Mouse (Mus musculus): Measurements from ENCODE around the gene Tomt. TPM values are rescaled to one million over a fixed set of nuclear protein-coding genes. Genes with fewer than 3 reads are reported as not detected.
"Not testable (repeated sequence)": the region's sequence is repeated elsewhere in the genome, so short reads cannot be mapped to it uniquely, and the experiment has no call there.

Tomt gene
- polyA plus RNA-seq (2016; fragmentation: Nextera tagmentation; extraction: Ambion mirVana) = 0.48 and 0.81 TPM in 2 replicates

DNA sequence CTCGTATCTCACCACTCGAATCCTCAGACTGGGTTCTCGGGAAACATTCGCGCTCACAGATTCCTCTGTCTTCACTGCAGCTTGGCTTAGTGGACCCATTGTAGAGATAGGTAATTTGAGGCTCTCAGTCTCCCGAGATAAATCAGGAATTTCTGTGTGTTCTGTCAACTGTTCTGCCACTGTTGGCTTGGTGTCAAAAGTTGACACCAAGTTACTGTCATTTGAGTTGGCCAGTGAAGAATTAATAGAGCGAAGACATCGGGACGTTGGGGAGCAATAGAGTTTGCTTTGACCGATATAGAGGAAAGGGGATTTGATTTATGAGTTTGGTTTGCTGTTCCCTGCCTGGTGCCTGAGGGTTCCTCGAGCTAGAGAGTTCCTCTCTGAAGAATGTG, at the start of gene Tomt:
Gene Tomt (minus strand): TSS at position 73 of the 395 bp plus-strand sequence.
- H3K4me1 ChIP-seq = peaks cover 23% of the 10 kb centered on the region
- WGBS = 18% methylated on average over 11 of the region's 11 CpGs
- H3K27ac ChIP-seq = peak within 1 kb of the TSS; percentile 96
- peak within 1 kb of the TSS; percentile 69 for H3K4me2 ChIP-seq (replicated peaks)
- H3K9me3 ChIP-seq (replicated peaks) = 0 out of 2 replicates have a peak, but pooled peaks cover 4% of the 10 kb centered on the region
- H3K36me3 ChIP-seq = peaks cover 27% of the 10 kb centered on the region
- no peak for ATAC-seq (ENCODE audit: low FRiP score)
- peak within 1 kb of the TSS; percentile 71 for H3K4me3 ChIP-seq
- peak within 1 kb of the TSS; percentile 80 for H3K9ac ChIP-seq
- H3K27me3 ChIP-seq = no peaks in the 10 kb centered on the region

DNA sequence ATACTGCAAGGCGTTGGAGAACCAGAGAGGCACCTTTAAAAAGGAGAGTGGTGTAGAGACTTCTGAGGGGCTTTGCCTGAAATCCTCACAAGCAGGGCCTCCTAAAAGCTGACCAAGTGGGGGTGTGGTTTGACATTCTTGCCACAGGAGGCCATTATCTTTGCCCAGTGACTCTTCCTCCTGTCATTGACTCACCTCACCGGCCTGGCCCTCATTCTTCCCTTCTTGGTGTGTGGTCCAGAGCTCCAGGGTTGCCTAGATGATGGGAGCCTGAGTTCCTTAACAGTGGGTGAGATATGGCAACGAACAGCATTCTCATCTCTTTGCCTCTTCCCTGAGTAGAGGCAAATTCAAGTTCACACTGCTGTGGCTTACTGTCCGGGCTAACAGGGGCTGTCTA, 49.7 kb upstream of the Tomt start:
- H3K4me2 ChIP-seq (replicated peaks) = no peak overlapping the region
- H3K9me3 ChIP-seq (replicated peaks) = no peaks in the 10 kb centered on the region
- H3K36me3 ChIP-seq = no peaks in the 10 kb centered on the region
- H3K27ac ChIP-seq = no peak overlapping the region
- no peaks in the 10 kb centered on the region for H3K4me1 ChIP-seq
- H3K4me3 ChIP-seq = no peak overlapping the region
- WGBS = 59% methylated on average over 4 of the region's 4 CpGs
- no peak overlapping the region for H3K9ac ChIP-seq
- H3K27me3 ChIP-seq = no peaks in the 10 kb centered on the region
- ATAC-seq (ENCODE audit: low FRiP score) = no peak

DNA sequence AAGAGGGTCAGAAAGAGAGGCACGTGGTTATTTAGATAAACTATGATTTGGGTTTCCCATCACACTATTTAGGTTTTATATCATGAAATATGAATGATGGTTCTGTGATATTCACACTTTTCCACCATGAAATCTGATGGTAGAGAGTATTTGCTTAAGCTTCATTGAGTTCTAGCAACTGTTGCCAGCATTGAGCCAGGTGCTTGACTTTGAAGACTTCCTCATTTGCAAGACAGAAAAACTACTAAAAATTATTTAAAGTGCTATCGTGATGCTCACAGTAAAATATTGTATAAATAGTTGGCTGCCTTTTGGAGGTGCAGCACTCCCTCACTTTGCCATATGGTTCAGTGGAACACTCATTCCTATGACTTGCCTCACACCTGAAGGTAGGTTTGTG, 49.1 kb upstream of the Tomt start:
- no peaks in the 10 kb centered on the region for H3K4me1 ChIP-seq
- H3K36me3 ChIP-seq = no peaks in the 10 kb centered on the region
- 96% methylated on average over 2 of the region's 2 CpGs for WGBS
- no peaks in the 10 kb centered on the region for H3K27me3 ChIP-seq
- no peak overlapping the region for H3K27ac ChIP-seq
- no peaks in the 10 kb centered on the region for H3K9me3 ChIP-seq (replicated peaks)
- H3K9ac ChIP-seq = no peak overlapping the region
- no peak for ATAC-seq (ENCODE audit: low FRiP score)
- H3K4me2 ChIP-seq (replicated peaks) = no peak overlapping the region
- H3K4me3 ChIP-seq = no peak overlapping the region

DNA sequence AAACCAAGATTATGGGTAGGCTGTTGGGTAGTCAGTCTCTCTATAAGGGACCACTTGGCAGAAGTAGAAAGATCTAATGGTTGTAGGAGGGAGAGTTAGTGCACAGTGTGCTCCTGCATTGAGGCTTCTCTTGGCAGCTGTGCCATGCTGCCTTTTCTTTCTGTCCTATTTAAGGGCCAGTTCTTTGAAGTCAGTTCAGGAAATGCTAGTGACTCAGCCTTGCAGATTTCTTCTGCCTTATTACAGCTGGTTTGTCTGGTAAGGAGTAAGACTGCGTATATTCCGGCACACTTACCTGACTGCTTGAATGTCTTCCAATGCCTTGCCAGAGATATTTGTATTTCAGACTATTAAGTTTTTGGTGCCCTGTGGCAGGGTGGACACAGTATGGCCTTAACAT, 48.0 kb upstream of the Tomt start:
- no peak overlapping the region for H3K27ac ChIP-seq
- no peak overlapping the region for H3K9ac ChIP-seq
- no peak overlapping the region for H3K4me3 ChIP-seq
- no peak overlapping the region for H3K4me2 ChIP-seq (replicated peaks)
- H3K9me3 ChIP-seq (replicated peaks) = no peaks in the 10 kb centered on the region
- no peak for ATAC-seq (ENCODE audit: low FRiP score)
- no peaks in the 10 kb centered on the region for H3K36me3 ChIP-seq
- H3K4me1 ChIP-seq = no peaks in the 10 kb centered on the region
- 97% methylated on average over 2 of the region's 2 CpGs for WGBS
- no peaks in the 10 kb centered on the region for H3K27me3 ChIP-seq

DNA sequence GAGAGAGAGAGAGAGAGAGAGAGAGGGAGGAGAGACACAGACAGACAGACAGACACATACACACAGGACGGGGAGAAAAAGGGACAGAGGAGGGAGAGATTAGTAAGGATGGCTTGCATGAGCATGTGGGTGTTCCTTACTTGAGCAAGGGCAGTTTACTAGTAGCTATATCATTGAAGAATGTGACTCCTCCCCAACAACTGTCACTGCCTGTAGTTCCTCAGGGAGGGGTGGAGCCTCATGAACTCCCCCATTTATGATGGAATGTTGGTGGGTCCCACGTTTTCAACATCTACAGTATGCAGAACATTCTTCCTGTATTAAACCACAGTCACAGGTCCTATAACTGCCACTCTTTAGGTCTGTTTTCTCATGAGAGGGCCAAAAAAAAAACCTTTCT, 45.9 kb upstream of the Tomt start:
- no peak for ATAC-seq (ENCODE audit: low FRiP score)
- H3K9me3 ChIP-seq (replicated peaks) = no peaks in the 10 kb centered on the region
- 78% methylated on average over 2 of the region's 2 CpGs for WGBS
- H3K9ac ChIP-seq = no peak overlapping the region
- no peaks in the 10 kb centered on the region for H3K4me1 ChIP-seq
- no peak overlapping the region for H3K4me3 ChIP-seq
- H3K27ac ChIP-seq = no peak overlapping the region
- no peak overlapping the region for H3K4me2 ChIP-seq (replicated peaks)
- 0 out of 2 replicates have a peak, but pooled peaks cover 3% of the 10 kb centered on the region for H3K36me3 ChIP-seq
- H3K27me3 ChIP-seq = no peaks in the 10 kb centered on the region

DNA sequence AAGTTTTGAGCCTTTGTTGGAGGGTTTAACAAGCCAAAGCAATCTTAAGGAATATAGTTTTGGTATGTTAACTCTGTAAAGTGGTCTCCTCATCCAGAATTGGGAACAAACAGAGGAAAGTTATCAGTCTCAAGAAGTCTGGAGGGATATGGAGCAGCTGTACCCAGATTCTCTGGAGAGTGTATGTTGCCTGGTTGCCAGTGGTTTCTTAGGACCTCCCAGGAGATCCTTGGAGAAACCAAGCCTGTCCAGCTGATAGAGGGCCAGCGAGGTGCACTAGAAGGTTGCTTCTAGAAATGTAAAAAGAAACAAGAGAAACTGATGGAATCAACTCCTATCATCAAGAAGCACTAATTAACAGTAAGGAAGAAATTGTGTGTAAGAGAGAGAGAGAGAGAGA, 45.5 kb upstream of the Tomt start:
- Histone ChIP-seq H3K27me3 (no peaks in the 10 kb centered on the region), H3K27ac (no peak overlapping the region), H3K9me3 (replicated peaks) (no peaks in the 10 kb centered on the region), H3K9ac (no peak overlapping the region), H3K36me3 (0 out of 2 replicates have a peak, but pooled peaks cover 3% of the 10 kb centered on the region), H3K4me3 (no peak overlapping the region), H3K4me1 (no peaks in the 10 kb centered on the region), H3K4me2 (replicated peaks) (no peak overlapping the region)
- 77% methylated on average over 1 of the region's 1 CpGs for WGBS
- ATAC-seq (ENCODE audit: low FRiP score) = no peak

DNA sequence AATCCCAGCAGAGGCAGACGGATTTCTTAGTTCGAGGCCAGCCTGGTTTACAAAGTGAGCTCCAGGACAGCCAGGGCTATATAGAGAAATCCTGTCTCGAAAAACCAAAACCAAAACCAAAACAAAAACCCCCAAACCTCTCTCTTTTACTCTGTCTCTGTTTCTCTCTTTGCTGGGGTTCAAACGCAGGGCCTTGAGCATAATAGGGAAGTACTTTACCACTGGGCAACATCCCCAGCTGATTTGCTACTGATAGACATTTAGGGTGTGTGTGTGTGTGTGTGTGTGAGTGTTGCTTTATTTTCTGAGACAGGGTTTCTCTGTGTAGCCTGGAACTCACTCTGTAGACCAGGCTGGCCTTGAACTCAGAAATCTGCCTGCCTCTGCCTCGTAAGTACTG, 42.8 kb upstream of the Tomt start:
- H3K27ac ChIP-seq; H3K4me3 ChIP-seq; H3K36me3 ChIP-seq; H3K27me3 ChIP-seq; H3K9me3 ChIP-seq (replicated peaks); H3K4me2 ChIP-seq (replicated peaks); ATAC-seq (ENCODE audit: low FRiP score); H3K4me1 ChIP-seq; H3K9ac ChIP-seq: not testable (repeated sequence)
- 92% methylated on average over 5 of the region's 5 CpGs for WGBS

DNA sequence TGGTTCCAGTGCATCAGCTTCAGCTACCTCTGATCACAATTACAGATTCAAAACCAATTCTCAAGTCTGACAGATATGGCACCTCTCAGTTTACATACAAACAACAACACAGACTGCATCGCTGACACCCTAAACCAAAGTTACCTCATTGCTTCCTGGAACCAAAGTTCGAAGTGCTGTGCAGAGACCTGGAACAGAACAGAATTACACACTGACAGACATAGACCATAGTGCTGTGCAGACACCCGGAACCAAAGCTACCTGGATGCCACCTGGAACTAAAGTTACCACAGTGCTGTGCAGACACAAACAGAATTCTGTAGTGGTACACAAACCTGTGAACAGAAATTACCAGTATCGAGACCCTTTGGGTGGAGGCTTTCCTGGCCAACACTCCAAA, 33.6 kb upstream of the Tomt start:
- Histone ChIP-seq H3K4me2 (replicated peaks) (no peak overlapping the region), H3K36me3 (no peaks in the 10 kb centered on the region), H3K27ac (no peak overlapping the region)

DNA sequence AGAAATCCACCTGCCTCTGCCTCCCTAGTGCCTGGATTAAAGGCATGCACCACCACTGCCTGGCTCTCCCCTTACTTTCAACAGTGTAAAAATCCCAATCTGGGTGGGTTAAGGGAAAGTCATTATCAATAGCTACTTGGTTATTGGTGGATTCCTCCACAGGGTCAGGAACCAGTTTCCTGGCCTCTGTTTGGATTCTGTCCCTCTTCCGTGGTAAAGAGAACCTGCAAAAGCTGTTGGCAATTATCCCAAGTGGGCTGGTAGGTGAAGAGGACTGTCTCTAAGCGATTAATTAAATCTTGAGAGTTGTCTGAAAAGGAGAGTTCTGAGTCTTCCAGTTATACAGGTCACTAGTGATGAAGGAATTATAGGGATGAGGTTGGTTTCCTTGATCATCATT, 32.2 kb upstream of the Tomt start:
- ATAC-seq (ENCODE audit: low FRiP score) = no peak
- Histone ChIP-seq H3K9ac (no peak overlapping the region), H3K4me3 (no peak overlapping the region), H3K4me1 (peaks cover 19% of the 10 kb centered on the region), H3K27me3 (no peaks in the 10 kb centered on the region), H3K36me3 (no peaks in the 10 kb centered on the region), H3K9me3 (replicated peaks) (no peaks in the 10 kb centered on the region), H3K27ac (no peak overlapping the region), H3K4me2 (replicated peaks) (no peak overlapping the region)
- WGBS = 93% methylated on average over 2 of the region's 2 CpGs

More for the DNA sequence above, 33.6 kb upstream of the Tomt start:
- Histone ChIP-seq H3K9ac (no peak overlapping the region), H3K4me3 (no peak overlapping the region), H3K27me3 (no peaks in the 10 kb centered on the region), H3K4me1 (peaks cover 14% of the 10 kb centered on the region), H3K9me3 (replicated peaks) (no peaks in the 10 kb centered on the region)
- 93% methylated on average over 4 of the region's 4 CpGs for WGBS
- no peak for ATAC-seq (ENCODE audit: low FRiP score)

DNA sequence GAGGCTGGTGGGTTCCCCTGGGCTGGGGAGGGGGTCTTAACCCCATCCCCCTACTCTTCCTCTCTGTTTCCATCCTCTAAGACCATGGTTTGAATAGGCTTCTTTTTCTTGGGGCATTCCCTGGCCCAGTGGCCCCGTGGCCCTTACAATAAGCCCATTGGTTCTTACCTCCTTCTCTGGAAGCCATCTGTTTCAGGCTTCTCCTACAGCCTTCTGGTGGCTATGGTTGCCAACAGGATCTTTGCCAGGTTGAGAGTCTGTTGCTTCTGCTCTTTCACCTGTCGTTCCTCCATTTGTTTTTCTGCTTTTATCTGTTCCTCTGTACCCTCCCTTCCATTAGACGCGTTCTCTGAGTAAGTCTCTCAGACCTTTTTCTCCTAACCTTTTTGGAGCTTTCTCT, 31.4 kb upstream of the Tomt start:
- H3K27ac ChIP-seq = no peak overlapping the region
- no peaks in the 10 kb centered on the region for H3K9me3 ChIP-seq (replicated peaks)
- H3K9ac ChIP-seq = no peak overlapping the region
- H3K27me3 ChIP-seq = no peaks in the 10 kb centered on the region
- H3K4me3 ChIP-seq = no peak overlapping the region
- WGBS = 96% methylated on average over 4 of the region's 4 CpGs
- no peak overlapping the region for H3K4me2 ChIP-seq (replicated peaks)
- no peaks in the 10 kb centered on the region for H3K36me3 ChIP-seq
- ATAC-seq (ENCODE audit: low FRiP score) = no peak
- peaks cover 19% of the 10 kb centered on the region for H3K4me1 ChIP-seq

DNA sequence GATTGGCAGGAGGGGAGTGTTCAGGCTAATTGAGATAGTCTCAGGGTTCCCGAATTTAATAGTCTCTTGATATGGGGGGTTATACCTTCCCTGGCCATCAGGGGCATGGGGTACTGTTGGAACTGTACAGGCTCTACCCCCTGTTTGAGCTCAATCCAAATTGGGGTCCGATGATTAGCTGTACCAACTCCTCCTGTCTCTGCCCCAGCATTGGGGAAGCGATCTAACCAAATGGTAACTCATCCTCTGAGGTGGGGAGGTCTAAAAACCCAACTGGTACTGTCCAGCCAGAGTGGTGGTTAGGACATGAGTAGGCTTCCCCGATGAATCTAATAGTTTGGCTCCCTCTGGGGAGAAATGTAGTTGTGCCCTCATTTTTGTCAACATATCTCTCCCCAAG, 30.8 kb upstream of the Tomt start:
- Histone ChIP-seq H3K4me2 (replicated peaks) (no peak overlapping the region), H3K9me3 (replicated peaks) (no peaks in the 10 kb centered on the region), H3K36me3 (no peaks in the 10 kb centered on the region), H3K4me3 (no peak overlapping the region), H3K27me3 (no peaks in the 10 kb centered on the region), H3K9ac (no peak overlapping the region), H3K27ac (no peak overlapping the region), H3K4me1 (peaks cover 19% of the 10 kb centered on the region)
- 95% methylated on average over 4 of the region's 4 CpGs for WGBS
- ATAC-seq (ENCODE audit: low FRiP score) = no peak

DNA sequence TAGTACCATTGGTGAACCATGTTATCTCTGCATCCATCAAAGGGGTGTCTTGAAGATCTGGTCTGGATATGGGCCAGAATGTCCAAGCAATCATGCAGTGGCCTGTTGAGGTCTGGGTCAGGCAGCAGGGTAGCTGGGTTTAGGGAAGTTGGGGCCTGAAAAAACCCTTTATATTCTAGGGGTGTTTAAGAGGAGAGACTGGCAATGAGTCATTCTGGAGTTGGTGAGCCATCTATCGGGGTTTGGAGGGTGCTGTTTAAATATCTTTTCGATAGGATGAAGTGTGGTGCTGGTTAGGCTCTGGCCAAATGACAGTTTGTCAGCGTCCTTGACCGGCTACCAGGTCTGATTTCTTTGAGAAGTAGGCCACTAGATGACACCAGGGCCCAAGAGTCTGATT, 29.8 kb upstream of the Tomt start:
- Histone ChIP-seq H3K4me2 (replicated peaks) (no peak overlapping the region), H3K27me3 (no peaks in the 10 kb centered on the region), H3K9ac (no peak overlapping the region), H3K9me3 (replicated peaks) (no peaks in the 10 kb centered on the region), H3K4me3 (no peak overlapping the region), H3K36me3 (no peaks in the 10 kb centered on the region), H3K4me1 (peaks cover 19% of the 10 kb centered on the region), H3K27ac (no peak overlapping the region)
- WGBS = 99% methylated on average over 4 of the region's 4 CpGs
- no peak for ATAC-seq (ENCODE audit: low FRiP score)

DNA sequence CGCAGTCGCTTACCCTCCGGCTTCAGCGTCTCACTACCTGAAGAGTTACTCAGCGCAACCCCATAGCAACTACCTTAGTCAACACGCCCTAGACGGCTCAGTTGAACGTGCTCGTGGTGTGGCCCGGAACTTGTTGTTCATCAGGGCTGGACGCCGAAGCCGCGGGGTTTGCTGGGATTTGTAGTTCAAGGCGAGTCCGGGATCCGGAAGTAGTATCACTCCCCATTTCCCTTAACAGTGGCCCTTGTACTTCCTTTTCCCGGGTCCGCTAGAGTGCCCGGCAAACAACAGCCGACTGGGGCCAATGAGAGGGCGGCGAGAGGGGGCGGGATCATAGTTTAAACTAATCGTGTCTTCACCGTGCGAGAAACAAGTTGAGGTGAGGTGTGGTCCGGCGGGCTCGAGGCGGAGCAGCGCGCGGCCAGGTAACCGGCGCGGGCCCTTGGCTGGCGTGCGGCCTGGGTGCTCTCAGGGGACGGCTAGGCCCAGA, 27.6 kb upstream of the Tomt start, which contains the start of the genes Lrrc51 and Numa1:
Gene Lrrc51 (minus strand): TSS at position 145 of the 490 bp plus-strand sequence.
Gene Numa1 (plus strand): TSS at position 361 of the 490 bp plus-strand sequence.
- Histone ChIP-seq H3K4me3 (peak within 1 kb of the TSS; percentile 89), H3K27ac (peak within 1 kb of the TSS; percentile 73), H3K9me3 (replicated peaks) (no peaks in the 10 kb centered on the region), H3K36me3 (no peaks in the 10 kb centered on the region), H3K9ac (peak within 1 kb of the TSS; percentile 83), H3K4me1 (peaks cover 19% of the 10 kb centered on the region), H3K27me3 (no peaks in the 10 kb centered on the region), H3K4me2 (replicated peaks) (peak within 1 kb of the TSS; percentile 77)
- peak; percentile 98 for ATAC-seq (ENCODE audit: low FRiP score)
- under 1% methylated on average over 40 of the region's 40 CpGs for WGBS

Measured in hindbrain, embryonic 12.5 days (tissue).